Mouse (Mus musculus) heart, embryonic 15.5 days (tissue): ENCODE data around the gene Timm17b. TPM values are rescaled to one million over a fixed set of nuclear protein-coding genes. Genes with fewer than 3 reads are reported as not detected.

Source experiments
- ATAC-seq: fragments of 200-750 bp; cut with Nextera tagmentation; replicated peaks from 2 replicates; pipeline ENCODE4 v1.8.0; 2017; ENCODE audit warnings: low read depth, moderate TSS enrichment; ENCODE audit not compliant: insufficient number of reproducible peaks, insufficient read depth, low FRiP score
- H3K27ac ChIP-seq: fragments of 300-500 bp; sonication (generic); 2 replicates; pipeline ENCODE4 v1.5.1; 2015; ENCODE audit warnings: mild to moderate bottlenecking, inconsistent platforms
- H3K27me3 ChIP-seq: fragments of 300-500 bp; sonication (generic); 2 replicates; pipeline ENCODE4 v1.6.1; 2015; ENCODE audit warnings: inconsistent platforms
- H3K36me3 ChIP-seq: fragments of 300-500 bp; sonication (generic); 2 replicates; pipeline ENCODE4 v1.6.1; 2015; ENCODE audit warnings: mild to moderate bottlenecking, inconsistent platforms
- H3K4me1 ChIP-seq: fragments of 300-500 bp; sonication (generic); replicated peaks from 2 replicates; pipeline ENCODE4 v1.6.1; 2015; ENCODE audit warnings: inconsistent platforms
- H3K4me2 ChIP-seq: fragments of 300-500 bp; sonication (generic); 2 replicates; pipeline ENCODE4 v1.6.1; 2015; ENCODE audit warnings: inconsistent platforms, mild to moderate bottlenecking, moderate library complexity
- H3K4me3 ChIP-seq: fragments of 300-500 bp; sonication (generic); 2 replicates; pipeline ENCODE4 v1.5.1; 2015; ENCODE audit warnings: mild to moderate bottlenecking, inconsistent platforms
- H3K9ac ChIP-seq: fragments of 300-500 bp; sonication (generic); 2 replicates; pipeline ENCODE4 v1.6.1; 2015; ENCODE audit warnings: mild to moderate bottlenecking, inconsistent platforms
- H3K9me3 ChIP-seq: fragments of 300-500 bp; sonication (generic); replicated peaks from 2 replicates; pipeline ENCODE4 v1.6.1; 2016; ENCODE audit warnings: inconsistent platforms
- WGBS: fragments of 180-500 bp; shearing (Covaris S2); methylation state at CpG from one replicate; pipeline ENCODE4 v1.1.7; 2015; ENCODE audit warnings: mixed read lengths; 5-methylcytosine and 5-hydroxymethylcytosine counted together
- polyA plus RNA-seq: library from polyadenylated mRNA; unstranded; fragments of >200 nt; fragmentation: Nextera tagmentation; extraction: Ambion mirVana; gene quantifications from 2 replicates; pipeline ENCODE4 v1.2.1, GENCODE M21; 2015

Gene Timm17b
- 102 and 124 TPM in 2 replicates for polyA plus RNA-seq

GRCm38 (mm10) chrX:7898880-7899874 is at the start of gene Timm17b, which contains the start of gene Pqbp1:
Gene Timm17b, plus strand, starts transcription at chrX:7899357.
Gene Pqbp1, minus strand, starts transcription at chrX:7899269.
- Histone ChIP-seq H3K4me3 (peak within 1 kb of the TSS; percentile 69), H3K27ac (peak within 1 kb of the TSS; percentile 86), H3K4me1 (peaks cover 4% of the 10 kb centered on the region; the same call in 1 of the 2 replicates), H3K27me3 (no peaks in the 10 kb centered on the region), H3K4me2 (peak within 1 kb of the TSS; percentile 61), H3K9me3 (no peaks in the 10 kb centered on the region), H3K36me3 (no peaks in the 10 kb centered on the region; the same call in 1 of the 2 replicates), H3K9ac (peak within 1 kb of the TSS; percentile 63)
- 14% methylated on average over 62 of the region's 62 CpGs for WGBS
- peak; percentile 98 for ATAC-seq

- ATAC-seq, result no peak
- Histone ChIP-seq H3K4me3 (no peak overlapping the region), H3K4me2 (no peak overlapping the region), H3K9ac (no peak overlapping the region), H3K36me3 (no peaks in the 10 kb centered on the region), H3K9me3 (no peaks in the 10 kb centered on the region), H3K27ac (no peak overlapping the region), H3K27me3 (no peaks in the 10 kb centered on the region), H3K4me1 (no peaks in the 10 kb centered on the region)
- 38% methylated on average over 2 of the region's 2 CpGs for WGBS
These were observed 44.6 kb upstream of the Timm17b start for GRCm38 (mm10) chrX:7854578-7854977.

GRCm38 (mm10) chrX:7859191-7859753 is 39.9 kb upstream of the Timm17b start:
- Histone ChIP-seq H3K4me1 (no peaks in the 10 kb centered on the region), H3K9ac (no peak overlapping the region), H3K4me3 (no peak overlapping the region), H3K4me2 (no peak overlapping the region), H3K27ac (no peak overlapping the region), H3K36me3 (no peaks in the 10 kb centered on the region), H3K27me3 (no peaks in the 10 kb centered on the region), H3K9me3 (no peaks in the 10 kb centered on the region)
- 73% methylated on average over 3 of the region's 3 CpGs for WGBS
- ATAC-seq, result no peak

- Histone ChIP-seq H3K9ac (no peak overlapping the region), H3K4me2 (no peak overlapping the region), H3K27me3 (no peaks in the 10 kb centered on the region), H3K9me3 (no peaks in the 10 kb centered on the region), H3K4me3 (no peak overlapping the region), H3K27ac (no peak overlapping the region), H3K4me1 (no peaks in the 10 kb centered on the region), H3K36me3 (peaks cover 10% of the 10 kb centered on the region; the same call in 1 of the 2 replicates)
- no peak for ATAC-seq
- WGBS, result 83% methylated on average over 1 of the region's 1 CpGs
These were observed 36.0 kb upstream of the Timm17b start for GRCm38 (mm10) chrX:7863181-7863580.

- WGBS, result 72% methylated on average over 3 of the region's 3 CpGs
- H3K36me3 ChIP-seq, result peaks cover 11% of the 10 kb centered on the region; the same call in 1 of the 2 replicates
- ATAC-seq, result no peak
- no peaks in the 10 kb centered on the region for H3K27me3 ChIP-seq
- H3K4me3 ChIP-seq, result no peak overlapping the region
- no peak overlapping the region for H3K9ac ChIP-seq
- H3K9me3 ChIP-seq, result no peaks in the 10 kb centered on the region
- no peak overlapping the region for H3K27ac ChIP-seq
- H3K4me2 ChIP-seq, result no peak overlapping the region
- no peaks in the 10 kb centered on the region for H3K4me1 ChIP-seq
These were observed 34.6 kb upstream of the Timm17b start for GRCm38 (mm10) chrX:7864551-7864950.

GRCm38 (mm10) chrX:7865343-7865742 is 33.8 kb upstream of the Timm17b start:
- no peak overlapping the region for H3K9ac ChIP-seq
- no peak overlapping the region for H3K4me3 ChIP-seq
- no peaks in the 10 kb centered on the region for H3K4me1 ChIP-seq
- H3K9me3 ChIP-seq, result no peaks in the 10 kb centered on the region
- H3K27ac ChIP-seq, result no peak overlapping the region
- peaks cover 11% of the 10 kb centered on the region; the same call in 1 of the 2 replicates for H3K36me3 ChIP-seq
- 75% methylated on average over 2 of the region's 2 CpGs for WGBS
- no peaks in the 10 kb centered on the region for H3K27me3 ChIP-seq
- H3K4me2 ChIP-seq, result no peak overlapping the region
- no peak for ATAC-seq

GRCm38 (mm10) chrX:7865786-7866185 is 33.4 kb upstream of the Timm17b start:
- H3K9ac ChIP-seq, result no peak overlapping the region
- H3K27ac ChIP-seq, result no peak overlapping the region
- H3K9me3 ChIP-seq, result no peaks in the 10 kb centered on the region
- peaks cover 11% of the 10 kb centered on the region; the same call in 1 of the 2 replicates for H3K36me3 ChIP-seq
- 59% methylated on average over 2 of the region's 2 CpGs for WGBS
- H3K27me3 ChIP-seq, result no peaks in the 10 kb centered on the region
- no peak overlapping the region for H3K4me3 ChIP-seq
- no peaks in the 10 kb centered on the region for H3K4me1 ChIP-seq
- no peak for ATAC-seq
- H3K4me2 ChIP-seq, result no peak overlapping the region

GRCm38 (mm10) chrX:7867141-7867540 is 32.0 kb upstream of the Timm17b start:
- H3K4me2 ChIP-seq, result no peak overlapping the region
- H3K9ac ChIP-seq, result no peak overlapping the region
- no peak overlapping the region for H3K27ac ChIP-seq
- no peaks in the 10 kb centered on the region for H3K9me3 ChIP-seq
- 89% methylated on average over 1 of the region's 1 CpGs for WGBS
- H3K4me3 ChIP-seq, result no peak overlapping the region
- H3K4me1 ChIP-seq, result no peaks in the 10 kb centered on the region
- no peaks in the 10 kb centered on the region for H3K27me3 ChIP-seq
- no peak for ATAC-seq
- peaks cover 11% of the 10 kb centered on the region; the same call in 1 of the 2 replicates for H3K36me3 ChIP-seq

GRCm38 (mm10) chrX:7868506-7868905 is 30.7 kb upstream of the Timm17b start:
- peaks cover 11% of the 10 kb centered on the region; the same call in 1 of the 2 replicates for H3K36me3 ChIP-seq
- WGBS, result 52% methylated on average over 2 of the region's 2 CpGs
- no peaks in the 10 kb centered on the region for H3K4me1 ChIP-seq
- no peak overlapping the region for H3K9ac ChIP-seq
- no peak overlapping the region for H3K4me2 ChIP-seq
- no peaks in the 10 kb centered on the region for H3K9me3 ChIP-seq
- H3K4me3 ChIP-seq, result no peak overlapping the region
- H3K27me3 ChIP-seq, result no peaks in the 10 kb centered on the region
- no peak overlapping the region for H3K27ac ChIP-seq
- ATAC-seq, result no peak

GRCm38 (mm10) chrX:7869826-7870225 is 29.3 kb upstream of the Timm17b start:
- H3K4me3 ChIP-seq, result no peak overlapping the region
- no peaks in the 10 kb centered on the region for H3K4me1 ChIP-seq
- no peaks in the 10 kb centered on the region for H3K9me3 ChIP-seq
- no peak overlapping the region for H3K27ac ChIP-seq
- H3K9ac ChIP-seq, result no peak overlapping the region
- WGBS, result 57% methylated on average over 3 of the region's 3 CpGs
- no peak for ATAC-seq
- H3K4me2 ChIP-seq, result no peak overlapping the region
- no peaks in the 10 kb centered on the region for H3K27me3 ChIP-seq
- peaks cover 11% of the 10 kb centered on the region; the same call in 1 of the 2 replicates for H3K36me3 ChIP-seq

GRCm38 (mm10) chrX:7878007-7878419 is 21.1 kb upstream of the Timm17b start, which contains the start of gene Pim2:
Gene Pim2, plus strand, starts transcription at chrX:7878262.
- Histone ChIP-seq H3K4me3 (peak within 1 kb of the TSS; percentile 53), H3K27ac (no peak within 1 kb of the TSS), H3K4me2 (peak within 1 kb of the TSS; percentile 91), H3K27me3 (no peaks in the 10 kb centered on the region), H3K36me3 (no peaks in the 10 kb centered on the region), H3K9me3 (no peaks in the 10 kb centered on the region), H3K9ac (peak within 1 kb of the TSS; percentile 51), H3K4me1 (peaks cover 11% of the 10 kb centered on the region)
- peak; percentile 88 for ATAC-seq
- 18% methylated on average over 22 of the region's 38 CpGs for WGBS
